Mouse (Mus musculus) megakaryocyte, embryonic 14.5 days (primary cell): Measurements from ENCODE around the gene Zfp775.

Experiments
- FLI1 ChIP-seq: IDR thresholded peaks from 2 replicates; pipeline ENCODE4 v1.6.1; 2012; ENCODE audit warnings: low read length, inconsistent platforms, mixed read lengths
- GATA1 ChIP-seq: IDR thresholded peaks from 3 replicates; pipeline ENCODE4 v1.6.1; 2012; ENCODE audit warnings: mixed read lengths, low read length, inconsistent platforms, borderline replicate concordance

GRCm38 (mm10) chr6:48581257-48581656, 20.6 kb upstream of the Zfp775 start:
- no peak for TF ChIP-seq GATA1
- no peak for TF ChIP-seq FLI1
